In the genomic region with DNA sequence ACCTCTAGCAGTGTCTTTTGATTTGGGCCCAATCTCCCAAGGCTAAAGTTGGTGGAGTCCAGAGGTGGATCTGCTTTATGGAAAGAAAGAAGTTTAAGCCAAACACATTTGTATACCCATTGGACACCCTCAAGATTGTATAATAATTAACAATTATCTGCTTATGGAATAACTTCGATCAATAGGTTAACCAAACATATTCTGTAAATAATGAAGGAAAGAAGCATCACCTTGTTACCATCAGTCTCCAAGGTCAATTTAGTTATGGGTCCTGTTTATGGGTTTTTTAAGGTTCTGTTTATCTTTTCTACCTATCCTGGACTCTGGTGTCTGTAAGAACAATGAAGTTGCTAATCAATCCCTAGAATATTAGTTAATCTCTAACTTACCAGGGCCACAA, we compare ENCODE assay signal across 51 mouse cellular contexts. TPM values are rescaled to one million over a fixed set of nuclear protein-coding genes. Genes with fewer than 3 reads are reported as not detected.
"Had no signal": no experiment of that assay in that cellular context is flagged by ENCODE, and none has a peak within 500 bp of the region (broad histone marks: within the 10 kb centered on the region; RNA-seq: fewer than 3 reads in every experiment).

No protein-coding gene starts in this region.

- H3K27ac ChIP-seq: heart, adult 2 months; heart, embryonic 10.5 days; heart, embryonic 13.5 days; heart, embryonic 15.5 days; hindbrain, embryonic 10.5 days; hindbrain, embryonic 12.5 days; hindbrain, embryonic 13.5 days; hindbrain, embryonic 14.5 days; hindbrain, embryonic 15.5 days; hindbrain, postnatal 0 days; intestine, embryonic 15.5 days; kidney, embryonic 15.5 days; kidney, postnatal 0 days; layer of hippocampus, adult 2 months had no signal

- H3K27me3 ChIP-seq: heart, embryonic 12.5 days; heart, embryonic 13.5 days; heart, embryonic 15.5 days; hindbrain, embryonic 12.5 days; hindbrain, embryonic 13.5 days; hindbrain, embryonic 15.5 days; intestine, embryonic 15.5 days; kidney, embryonic 15.5 days had no signal

- ATAC-seq: hindbrain, embryonic 16.5 days; hindbrain, postnatal 0 days; inflammation-experienced regulatory T-cells, adult 6 months; intestine, embryonic 15.5 days; intestine, embryonic 16.5 days; intestine, postnatal 0 days had no signal

- H3K4me3 ChIP-seq: heart, adult 2 months; heart, embryonic 10.5 days; heart, embryonic 12.5 days; heart, embryonic 13.5 days; heart, embryonic 15.5 days; hindbrain, embryonic 10.5 days; hindbrain, embryonic 12.5 days; hindbrain, embryonic 13.5 days; hindbrain, embryonic 15.5 days; intestine, embryonic 15.5 days; kidney, embryonic 15.5 days; layer of hippocampus, adult 2 months had no signal

- H3K4me1 ChIP-seq: heart, embryonic 10.5 days; heart, embryonic 12.5 days; heart, embryonic 13.5 days; heart, embryonic 15.5 days; hindbrain, embryonic 10.5 days; hindbrain, embryonic 12.5 days; hindbrain, embryonic 13.5 days; hindbrain, embryonic 15.5 days; intestine, embryonic 15.5 days; kidney, embryonic 15.5 days had no signal

- H3K9ac ChIP-seq: heart, embryonic 12.5 days; heart, embryonic 13.5 days; heart, embryonic 15.5 days; hindbrain, embryonic 12.5 days; hindbrain, embryonic 13.5 days; hindbrain, embryonic 14.5 days; hindbrain, embryonic 15.5 days; intestine, embryonic 15.5 days; kidney, embryonic 15.5 days had no signal

- H3K4me2 ChIP-seq: heart, embryonic 11.5 days; heart, embryonic 12.5 days; heart, embryonic 13.5 days; heart, embryonic 15.5 days; hindbrain, embryonic 12.5 days; hindbrain, embryonic 13.5 days; hindbrain, embryonic 14.5 days; hindbrain, embryonic 15.5 days; intestine, embryonic 15.5 days; kidney, embryonic 15.5 days had no signal

- H3K9me3 ChIP-seq: intestine, embryonic 15.5 days had no signal

- H3K36me3 ChIP-seq: heart, embryonic 10.5 days; heart, embryonic 12.5 days; heart, embryonic 13.5 days; heart, embryonic 15.5 days; hindbrain, embryonic 10.5 days; hindbrain, embryonic 12.5 days; hindbrain, embryonic 13.5 days; hindbrain, embryonic 15.5 days; intestine, embryonic 15.5 days; kidney, embryonic 15.5 days had no signal

- DNase-seq: heart, adult 2 months; heart, postnatal 10 days; heart, postnatal 14 days; heart, postnatal 36 days; heart, postnatal 4 days; kidney, adult 11 months; kidney, adult 18-20 months; kidney, adult 2 months; kidney, adult 8-10 months; kidney, adult 9 months; kidney, postnatal 10 days; kidney, postnatal 14 days; kidney, postnatal 25 days; kidney, postnatal 36 days; kidney, postnatal 4 days; layer of hippocampus, adult 9-11 months had no signal

RNA-seq across cellular contexts. Expression of a gene that starts 28.6 kb away (rescaled TPM):
- total RNA-seq: heart, adult 2 months; heart, adult 8-10 months; heart, postnatal 10 days; heart, postnatal 14 days; heart, postnatal 25 days; heart, postnatal 36 days; heart, postnatal 4 days; hematopoietic stem cell, adult 5-6 weeks; hindbrain, postnatal 0 days; layer of hippocampus, adult 18-20 months; layer of hippocampus, adult 2 months; layer of hippocampus, adult 8-10 months; layer of hippocampus, postnatal 10 days; layer of hippocampus, postnatal 14 days; layer of hippocampus, postnatal 25 days had no signal
- polyA plus RNA-seq: heart, adult 2 months; heart, embryonic 10.5 days; heart, embryonic 11.5 days; heart, embryonic 12.5 days; heart, embryonic 13.5 days; heart, embryonic 14.5 days; heart, embryonic 15.5 days; heart, embryonic 16.5 days; heart, postnatal 0 days; hindbrain, embryonic 10.5 days; hindbrain, embryonic 11.5 days; hindbrain, embryonic 12.5 days; hindbrain, embryonic 13.5 days; hindbrain, embryonic 14.5 days; hindbrain, embryonic 15.5 days; hindbrain, embryonic 16.5 days; hindbrain, postnatal 0 days; inflammation-experienced regulatory T-cells, adult 6 months; intestine, embryonic 14.5 days; intestine, embryonic 15.5 days; intestine, embryonic 16.5 days; intestine, postnatal 0 days; kidney, adult 2 months; kidney, embryonic 14.5 days; kidney, embryonic 15.5 days; kidney, embryonic 16.5 days; kidney, postnatal 0 days; large intestine, adult 2 months had no signal

RNA-seq across cellular contexts. Expression of a gene that starts 40.7 kb away (rescaled TPM):
- total RNA-seq: hematopoietic stem cell, adult 5-6 weeks; layer of hippocampus, adult 2 months; layer of hippocampus, postnatal 14 days; layer of hippocampus, postnatal 25 days had no signal
- polyA plus RNA-seq: heart, adult 2 months; inflammation-experienced regulatory T-cells, adult 6 months; intestine, postnatal 0 days had no signal
